Mouse (Mus musculus) heart, postnatal 14 days (tissue): ENCODE data around the gene Cs. TPM values are rescaled to one million over a fixed set of nuclear protein-coding genes. Genes with fewer than 3 reads are reported as not detected.
"Not testable (repeated sequence)": the region's sequence is repeated elsewhere in the genome, so short reads cannot be mapped to it uniquely, and the experiment has no call there.

ENCODE experiments used
- DNase-seq, 2 experiments: peaks; one replicate each; pipeline ENCODE4 v3.0.0; 2021 to 2022
- intact Hi-C: fragments of 180-260 bp; cut with DNase I; formaldehyde crosslinking; loops from one replicate; pipeline ENCODE4 v1.15.1; 2025
- total RNA-seq, 2 experiments: library from RNA; stranded (reverse); gene quantifications; 2 replicates each; pipeline ENCODE4 v1.2.3; 2021

Cs gene
- total RNA-seq, 2 experiments from 2014 or later: 1,195 to 1,221 TPM

DNA sequence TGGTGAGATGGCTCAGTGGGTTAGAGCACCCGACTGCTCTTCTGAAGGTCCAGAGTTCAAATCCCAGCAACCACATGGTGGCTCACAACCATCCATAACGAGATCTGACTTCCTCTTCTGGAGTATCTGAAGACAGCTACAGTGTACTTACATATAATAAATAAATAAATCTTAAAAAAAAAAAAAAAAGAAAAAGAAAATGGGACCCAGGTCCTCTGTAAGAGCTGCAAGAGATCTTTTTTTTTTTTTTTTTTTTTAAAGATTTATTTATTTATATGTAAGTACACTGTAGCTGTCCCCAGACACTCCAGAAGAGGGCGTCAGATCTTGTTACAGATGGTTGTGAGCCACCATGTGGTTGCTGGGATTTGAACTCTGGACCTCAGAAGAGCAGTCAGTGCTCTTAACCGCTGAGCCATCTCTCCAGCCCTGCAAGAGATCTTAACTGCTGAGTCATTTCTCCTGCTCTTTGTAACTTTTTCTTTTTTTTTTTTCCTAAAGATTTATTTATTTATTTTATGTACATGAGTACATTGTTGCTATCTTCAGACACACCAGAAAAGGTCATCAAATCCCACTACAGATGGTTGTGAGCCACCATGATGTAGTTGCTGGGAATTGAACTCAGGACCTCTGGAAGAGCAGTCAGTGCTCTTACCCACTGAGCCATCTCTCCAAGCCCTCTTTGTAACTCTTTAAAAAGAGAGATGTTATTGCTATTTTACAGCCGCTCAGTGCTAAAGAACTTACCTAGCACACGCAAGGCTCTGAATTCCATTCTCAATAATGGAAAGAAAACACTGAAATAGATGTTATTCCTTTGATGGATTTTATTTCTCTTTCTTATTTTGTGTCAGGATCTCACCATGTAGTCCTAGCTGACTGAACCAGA, 4.9 kb upstream of the Cs start:
- intact Hi-C loops, DNase-seq: not testable (repeated sequence)

- intact Hi-C loops: loop anchor here (1.0 kb wide), 2 partner anchors 23 to 119 kb away; no protein-coding TSS in a partner anchor
Observed at GRCm38 (mm10) chr10:128335582-128335981, 2.0 kb upstream of the Cs start.

GRCm38 (mm10) chr10:128336195-128336594, 1.3 kb upstream of the Cs start:
- intact Hi-C loops: no loop called here
- DNase-seq: no peak

More at GRCm38 (mm10) chr10:128335582-128335981, 2.0 kb upstream of the Cs start:
- peak; percentile 81 to 86 for DNase-seq

DNA sequence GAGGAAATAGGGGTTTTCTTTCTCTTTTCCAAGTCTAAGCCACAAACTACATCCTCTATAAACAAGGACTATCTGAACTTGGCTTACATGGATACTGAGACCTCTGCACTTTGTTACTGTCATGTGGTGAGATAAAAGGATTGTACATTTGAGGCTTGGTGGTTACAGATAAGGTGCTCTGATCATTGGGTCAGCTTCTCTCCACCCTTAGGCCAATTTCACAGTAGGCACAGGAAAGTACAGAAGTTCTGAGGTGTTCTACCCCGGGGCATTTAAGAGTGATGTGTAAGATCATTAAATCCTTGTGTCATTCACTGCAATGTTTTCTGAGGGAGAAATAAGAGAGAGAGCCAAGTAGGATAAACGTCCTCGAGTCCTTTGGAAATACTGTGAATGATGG, 937 bp upstream of the Cs start:
- intact Hi-C loops: no loop called here
- DNase-seq: no peak

DNA sequence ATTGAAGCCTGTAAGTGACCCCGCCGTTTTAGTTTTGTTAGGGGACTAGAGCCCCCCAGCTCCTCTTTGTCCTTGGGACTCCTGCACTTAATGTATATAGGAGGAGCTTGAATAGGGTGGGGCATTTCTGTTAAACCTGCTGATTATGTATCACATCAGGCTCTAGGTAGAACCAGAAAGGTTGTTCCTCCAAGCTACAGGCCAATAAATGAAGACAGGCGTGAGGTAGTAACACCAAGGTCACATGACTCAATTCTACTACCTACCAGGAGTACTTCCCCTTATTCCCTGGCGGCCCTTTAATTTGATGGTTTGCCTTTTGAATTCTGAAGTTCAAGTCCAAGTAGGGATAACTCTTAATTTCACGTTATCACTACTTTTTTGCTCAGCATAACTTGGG, 881 bp downstream of the Cs start:
- intact Hi-C loops: no loop called here
- DNase-seq: no peak

- DNase-seq: no peak
- intact Hi-C loops: no loop called here
Observed at GRCm38 (mm10) chr10:128338948-128339347, 1.4 kb downstream of the Cs start.

DNA sequence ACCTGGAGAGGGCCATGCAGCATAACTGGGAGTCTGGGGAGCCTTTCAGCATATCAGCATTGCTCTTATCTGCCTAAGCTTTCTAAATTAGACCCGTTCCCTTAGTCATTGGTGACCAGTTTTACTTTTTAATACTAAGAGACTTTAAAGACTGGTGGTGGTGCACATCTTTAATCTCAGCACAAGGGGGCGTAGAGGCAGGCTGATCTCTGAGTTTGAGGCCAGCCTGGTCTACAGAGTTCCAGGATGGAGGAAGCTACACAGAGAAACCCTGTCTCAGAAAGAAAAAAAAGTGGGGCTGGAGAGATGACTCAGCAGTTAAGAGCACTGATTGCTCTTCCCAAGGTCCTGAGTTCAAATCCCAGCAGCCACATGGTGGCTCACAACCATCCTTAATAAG, 2.7 kb downstream of the Cs start:
- intact Hi-C loops: no loop called here
- no peak for DNase-seq

- intact Hi-C loops: no loop called here
- DNase-seq: no peak
Observed at GRCm38 (mm10) chr10:128343436-128343835, 5.9 kb downstream of the Cs start.

GRCm38 (mm10) chr10:128344568-128345275, 7.2 kb downstream of the Cs start:
- DNase-seq: peak; percentile 67 to 77
- intact Hi-C loops: no loop called here

GRCm38 (mm10) chr10:128347541-128347940, 10.0 kb downstream of the Cs start:
- intact Hi-C loops: no loop called here
- no peak for DNase-seq

- peak; percentile 52 to 71 for DNase-seq
- intact Hi-C loops: loop anchor here (1.0 kb wide), 1 partner anchor 23 kb away; no protein-coding TSS in a partner anchor
Observed at GRCm38 (mm10) chr10:128358796-128359195, 21.3 kb downstream of the Cs start.

DNA sequence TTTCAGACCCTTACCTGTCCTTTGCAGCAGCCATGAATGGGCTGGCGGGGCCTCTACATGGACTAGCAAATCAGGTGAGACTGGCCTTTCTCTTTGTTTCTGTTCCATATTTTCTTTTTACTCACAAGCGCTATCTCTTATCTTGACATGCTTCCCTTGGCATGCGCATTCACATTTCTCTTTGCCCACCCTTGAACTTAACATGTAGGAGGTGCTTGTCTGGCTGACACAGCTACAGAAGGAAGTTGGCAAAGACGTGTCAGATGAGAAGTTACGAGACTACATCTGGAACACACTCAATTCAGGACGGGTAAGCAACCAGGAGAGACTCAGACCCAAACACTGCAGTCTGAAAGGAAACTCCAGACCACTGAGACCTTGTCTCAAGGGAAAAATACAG, 21.7 kb downstream of the Cs start:
- no peak for DNase-seq
- intact Hi-C loops: no loop called here

DNA sequence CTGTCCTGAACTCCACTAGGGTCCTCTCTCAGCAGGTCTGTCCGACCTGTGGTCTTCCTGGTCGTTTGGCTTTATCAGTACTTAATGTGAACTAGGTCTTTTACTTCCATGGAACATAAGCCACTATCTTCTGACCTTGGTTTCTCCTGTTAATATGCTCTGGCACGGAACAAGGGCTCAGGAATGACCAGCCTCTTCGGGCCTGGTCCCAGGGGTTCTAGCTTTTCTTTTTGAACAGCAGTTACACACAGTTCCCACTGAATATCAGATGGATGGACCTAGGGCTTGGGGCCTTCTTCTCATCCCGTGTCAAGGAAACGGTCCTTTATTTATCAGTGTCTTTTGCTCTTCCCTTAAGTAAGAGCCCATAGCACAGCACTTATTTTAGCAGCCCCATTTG, 24.3 kb downstream of the Cs start:
- no peak for DNase-seq
- intact Hi-C loops: no loop called here

DNA sequence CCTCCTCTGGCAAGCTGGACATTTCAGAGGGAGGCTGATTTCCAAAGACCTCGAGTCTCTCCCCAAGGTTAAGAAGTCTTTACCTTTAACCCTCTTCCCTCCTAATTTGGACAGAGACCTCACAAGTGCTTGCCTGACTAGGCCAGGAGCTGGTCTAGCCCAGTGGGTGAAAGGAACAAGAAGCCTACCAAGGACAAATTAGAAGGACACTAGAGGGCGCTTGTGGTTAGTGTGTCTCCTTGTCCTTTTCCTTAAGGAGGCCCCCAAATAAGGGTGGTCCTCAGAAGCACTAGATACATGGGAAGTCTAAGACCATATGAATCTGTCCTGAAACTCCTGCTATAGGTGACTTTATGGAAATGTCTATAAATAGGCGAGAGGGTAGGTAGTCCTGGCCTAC, 25.0 kb downstream of the Cs start:
- DNase-seq: peak in 1 of 2 experiments; percentile 45
- intact Hi-C loops: no loop called here

DNA sequence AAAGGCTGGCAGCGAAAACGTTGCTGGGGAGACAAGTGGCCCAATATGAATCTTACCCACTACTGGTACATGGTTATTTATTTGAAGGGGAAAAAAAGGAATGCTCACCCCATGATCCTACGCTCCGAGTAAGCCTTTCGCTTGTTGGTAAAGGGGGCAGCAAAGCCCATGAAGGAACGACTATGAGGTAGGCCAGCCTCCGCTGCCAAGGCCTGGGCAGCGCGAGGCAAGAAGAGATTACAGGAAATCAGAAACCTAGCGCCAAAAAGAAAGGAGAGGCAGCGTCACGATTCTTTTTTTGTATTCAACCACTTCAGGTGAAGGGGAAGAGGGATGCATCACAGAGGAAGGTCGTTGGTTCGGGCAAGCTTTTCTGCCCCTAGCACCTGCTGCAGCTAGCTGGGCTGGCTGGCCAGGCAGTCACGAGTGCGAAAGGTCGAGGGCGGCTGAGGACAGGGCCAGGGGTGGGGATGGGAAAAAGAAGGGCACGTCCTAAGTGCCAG, 30.4 kb downstream of the Cs start:
- intact Hi-C loops: no loop called here
- no peak for DNase-seq

- peak; percentile 91 to 93 for DNase-seq
- intact Hi-C loops: loop anchor here (1.0 kb wide), 1 partner anchor 90 kb away; no protein-coding TSS in a partner anchor
Observed at GRCm38 (mm10) chr10:128368402-128369217, 31.1 kb downstream of the Cs start, which contains the start of gene Coq10a. Coq10a (minus strand) TSS chr10:128368997.

- intact Hi-C loops: loop anchor here (1.0 kb wide), 1 partner anchor 89 kb away; no protein-coding TSS in a partner anchor
- DNase-seq: no peak
Observed at GRCm38 (mm10) chr10:128369218-128369543, 31.6 kb downstream of the Cs start.

DNA sequence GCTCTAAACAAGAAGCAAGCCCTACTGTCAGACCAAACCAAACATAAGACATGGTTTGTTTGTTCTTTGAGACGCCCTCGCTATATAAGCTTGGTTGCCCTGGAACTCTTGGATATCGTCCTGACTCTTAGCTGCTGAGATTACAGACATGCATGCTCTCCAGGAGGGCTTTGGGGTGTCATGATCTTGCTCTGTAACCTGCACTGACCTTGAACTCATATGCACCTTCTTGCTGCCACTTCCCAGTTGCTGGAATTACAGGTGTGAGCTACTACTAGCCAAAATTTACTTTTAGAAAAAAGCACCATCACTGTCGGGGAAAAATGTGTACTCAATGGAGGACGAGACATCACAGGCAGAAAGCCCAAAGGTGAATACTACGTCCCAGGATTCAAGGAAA, 32.1 kb downstream of the Cs start:
- intact Hi-C loops: loop anchor here (1.0 kb wide), 1 partner anchor 89 kb away; no protein-coding TSS in a partner anchor
- no peak for DNase-seq

- intact Hi-C loops: no loop called here
- DNase-seq: no peak
Observed at GRCm38 (mm10) chr10:128370021-128370420, 32.5 kb downstream of the Cs start.

- intact Hi-C loops: no loop called here
- DNase-seq: no peak
Observed at GRCm38 (mm10) chr10:128370601-128371000, 33.1 kb downstream of the Cs start.
